Mouse (Mus musculus): ENCODE results near the gene Accs.

DNA sequence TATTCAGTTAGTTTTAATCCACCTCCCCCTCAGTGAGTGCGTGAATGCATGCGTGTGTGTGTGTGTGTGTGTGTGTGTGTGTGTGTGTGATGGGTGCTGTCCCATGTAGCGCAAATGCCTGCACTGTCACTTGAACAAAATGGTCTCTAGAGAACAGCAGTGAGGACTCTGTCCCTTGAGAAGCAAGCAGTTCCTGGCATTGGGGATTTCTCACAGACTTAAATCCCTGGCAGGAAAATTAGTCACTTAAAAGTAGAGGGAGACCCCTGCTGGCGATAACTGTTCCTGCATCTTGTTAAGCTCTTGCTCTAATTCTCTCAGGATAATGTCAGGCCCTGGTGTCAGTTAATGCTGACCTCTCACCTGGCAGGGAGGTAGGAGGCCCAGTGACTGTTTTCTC lies 63.6 kb downstream of the Accs start:
- TF ChIP-seq CTCF (conservative IDR thresholded peaks at IDR 0.05; ENCODE audit: insufficient read depth, insufficient read length, low read depth, low read length) (peak; percentile 41), POLR2A (IDR thresholded peaks at IDR 0.05; ENCODE audit: low read depth, low read length) (no peak)
